Mouse (Mus musculus) gastrocnemius, postnatal 14 days (tissue): ENCODE measurements around the gene Map2k5. TPM values are rescaled to one million over a fixed set of nuclear protein-coding genes. Genes with fewer than 3 reads are reported as not detected.

Experiments used
- DNase-seq: peaks from one replicate; pipeline ENCODE4 v3.0.0; 2021; ENCODE audit warnings: mixed read lengths
- intact Hi-C: fragments of 180-260 bp; cut with DNase I; formaldehyde crosslinking; loops from one replicate; pipeline ENCODE4 v1.15.1; 2025; ENCODE audit warnings: low total_unique reads
- long read RNA-seq, 2 experiments: library from polyadenylated mRNA; stranded (forward); transcript quantifications; one replicate each; pipeline ENCODE4 v2.0.0; 2021
- total RNA-seq, 2 experiments: library from RNA; stranded (reverse); gene quantifications; 2 replicates each; pipeline ENCODE4 v1.2.3; 2021

The Map2k5 gene
- 10 to 100 TPM; 14.4 to 15.0 TPM for total RNA-seq
- long read RNA-seq, experiment 1, transcript Map2k5-201 (22 exons, 2,310 nt): major isoform, 16 of 22 reads
- long read RNA-seq, experiment 1, partial matches to known transcripts: 0 of 22 reads
- long read RNA-seq, experiment 1, other reads (novel, unspliced or antisense): 6 of 22 reads
- long read RNA-seq, experiment 2, transcript Map2k5-201 (22 exons, 2,310 nt): major isoform, 8 of 17 reads
- long read RNA-seq, experiment 2, partial matches to known transcripts: 1 of 17 reads
- long read RNA-seq, experiment 2, other reads (novel, unspliced or antisense): 8 of 17 reads

DNA sequence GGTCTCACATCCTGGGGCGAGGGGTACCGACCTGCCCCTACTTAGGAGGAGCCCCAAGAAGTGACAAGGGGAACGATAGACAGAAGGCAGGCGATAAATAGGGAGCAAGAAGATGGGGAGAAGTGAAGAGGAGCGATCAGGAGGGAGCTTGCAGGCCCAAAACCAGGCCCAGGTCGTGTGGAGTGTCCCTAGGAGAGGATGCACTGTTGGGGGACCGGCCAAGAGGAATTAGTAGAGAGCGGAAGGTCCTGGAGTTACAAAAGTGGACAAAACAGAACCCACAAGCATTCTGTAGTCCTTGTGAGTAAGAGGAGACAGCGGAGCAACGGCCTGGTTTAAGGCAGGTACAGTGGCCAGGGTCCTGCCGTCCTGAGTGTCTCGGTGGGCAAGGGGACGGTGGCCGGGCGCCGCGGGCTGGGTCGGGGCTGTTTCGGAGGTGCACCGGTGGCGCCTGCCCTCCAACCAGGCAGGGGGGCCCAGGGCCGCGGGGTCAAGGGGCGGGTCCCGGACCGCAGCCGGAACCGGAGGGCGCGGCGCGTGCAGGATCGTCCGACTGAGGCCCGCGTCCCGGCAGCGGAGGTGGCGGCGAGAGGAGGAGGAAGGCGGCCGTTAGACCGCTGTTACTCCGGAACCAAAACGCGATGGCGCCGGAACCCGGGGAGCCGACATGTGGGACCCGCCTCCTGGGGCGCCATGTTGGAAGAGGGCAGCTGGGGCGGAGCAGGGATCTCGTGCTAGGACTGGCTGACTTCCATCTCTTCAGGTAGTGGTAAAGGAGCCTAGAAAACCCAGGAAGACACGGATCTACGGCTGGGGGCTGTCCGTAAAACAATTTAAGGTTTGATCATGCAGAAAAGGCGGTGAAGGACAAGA, at the start of gene Map2k5:
TSS of gene Map2k5 (minus strand) at position 633 of the 873 bp plus-strand sequence.
- intact Hi-C loops: no loop called here

DNA sequence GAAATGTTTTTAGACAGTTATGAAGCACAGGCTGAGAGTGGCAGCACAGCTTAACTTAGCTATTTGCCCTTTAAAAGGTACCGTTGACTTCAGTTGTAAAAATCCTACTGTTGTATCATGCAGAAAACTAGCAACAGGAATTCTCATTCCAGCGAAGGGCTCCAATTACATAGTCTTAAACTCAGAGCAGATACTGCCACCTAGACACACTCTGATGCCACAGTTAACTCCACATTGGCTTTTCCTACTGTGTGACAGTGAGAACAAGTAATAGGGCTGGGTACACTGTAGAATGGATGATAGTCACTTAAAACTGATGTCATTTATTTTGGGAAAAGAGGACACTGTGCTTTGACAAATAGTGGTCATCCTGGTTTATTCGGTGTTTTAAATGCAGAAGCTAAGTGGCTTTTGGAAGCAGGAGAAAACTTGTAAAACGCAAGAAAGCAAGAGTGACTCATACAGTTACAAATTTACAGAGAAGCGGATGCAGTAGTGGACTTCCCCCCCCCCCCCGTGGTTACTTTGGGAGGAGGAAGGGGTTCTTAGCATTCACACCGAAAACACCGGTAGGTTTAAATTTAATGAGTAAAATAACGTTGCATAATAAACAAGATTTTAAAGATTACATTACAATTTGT, 43.5 kb upstream of the Map2k5 start:
- intact Hi-C loops: no loop called here
- no peak for DNase-seq

More for the DNA sequence above, at the start of gene Map2k5:
- peak; percentile 90 for DNase-seq

DNA sequence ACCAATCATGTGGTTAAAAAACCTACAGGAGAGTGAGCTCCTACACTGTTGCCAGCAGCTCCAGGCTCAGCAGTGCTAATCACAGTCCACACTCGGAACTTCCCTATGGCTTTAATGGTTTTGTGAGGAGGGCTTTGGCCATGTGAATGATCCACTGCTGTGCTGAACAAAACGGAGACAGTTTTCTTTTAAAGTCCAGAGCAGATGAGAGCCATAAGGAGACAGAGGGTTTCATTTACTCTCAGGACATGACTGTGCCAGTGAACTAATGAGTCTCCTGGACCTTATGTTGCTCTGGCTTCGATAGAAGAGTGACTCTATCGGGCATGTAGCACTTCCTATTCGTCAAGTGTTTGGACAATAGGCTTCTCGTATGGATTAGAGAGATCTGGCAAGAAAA, 42.7 kb upstream of the Map2k5 start:
- no peak for DNase-seq
- intact Hi-C loops: no loop called here

DNA sequence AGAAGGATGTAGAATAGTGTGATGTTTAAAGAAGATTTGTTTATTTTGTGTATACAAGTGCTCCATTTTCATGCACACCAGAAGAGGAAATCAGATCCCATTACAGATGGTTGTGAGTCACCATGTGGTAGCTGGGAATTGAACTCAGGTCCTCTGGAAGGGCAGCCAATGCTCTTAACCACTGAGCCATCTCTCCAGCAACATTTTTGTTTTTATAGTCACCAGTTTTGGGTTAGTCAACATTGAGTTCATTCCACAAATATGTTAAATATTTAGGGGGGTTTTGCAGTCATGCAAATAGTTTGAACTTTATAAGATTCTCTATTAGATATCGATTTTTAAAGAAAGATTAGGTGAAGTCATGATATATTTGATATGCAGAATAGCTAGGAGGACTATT, 22.5 kb upstream of the Map2k5 start:
- no peak for DNase-seq
- intact Hi-C loops: no loop called here

DNA sequence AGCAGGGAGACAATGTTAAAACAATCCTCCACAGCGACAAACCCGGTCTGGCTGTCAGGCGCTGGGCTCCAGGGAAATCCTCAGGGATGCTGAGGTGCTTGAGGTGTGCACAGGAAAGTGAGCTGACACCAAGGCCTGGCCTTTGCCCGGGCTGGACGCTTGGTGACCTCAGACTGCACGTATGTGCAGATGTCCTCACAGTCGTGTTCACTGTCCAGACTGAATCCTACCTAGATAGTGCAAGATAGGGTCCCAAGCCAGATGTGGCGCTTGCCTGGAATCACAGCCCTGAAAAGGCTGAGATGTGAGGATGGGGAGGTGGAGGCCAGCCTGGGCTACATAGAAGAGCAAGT, 21.7 kb upstream of the Map2k5 start:
- no peak for DNase-seq
- intact Hi-C loops: no loop called here

DNA sequence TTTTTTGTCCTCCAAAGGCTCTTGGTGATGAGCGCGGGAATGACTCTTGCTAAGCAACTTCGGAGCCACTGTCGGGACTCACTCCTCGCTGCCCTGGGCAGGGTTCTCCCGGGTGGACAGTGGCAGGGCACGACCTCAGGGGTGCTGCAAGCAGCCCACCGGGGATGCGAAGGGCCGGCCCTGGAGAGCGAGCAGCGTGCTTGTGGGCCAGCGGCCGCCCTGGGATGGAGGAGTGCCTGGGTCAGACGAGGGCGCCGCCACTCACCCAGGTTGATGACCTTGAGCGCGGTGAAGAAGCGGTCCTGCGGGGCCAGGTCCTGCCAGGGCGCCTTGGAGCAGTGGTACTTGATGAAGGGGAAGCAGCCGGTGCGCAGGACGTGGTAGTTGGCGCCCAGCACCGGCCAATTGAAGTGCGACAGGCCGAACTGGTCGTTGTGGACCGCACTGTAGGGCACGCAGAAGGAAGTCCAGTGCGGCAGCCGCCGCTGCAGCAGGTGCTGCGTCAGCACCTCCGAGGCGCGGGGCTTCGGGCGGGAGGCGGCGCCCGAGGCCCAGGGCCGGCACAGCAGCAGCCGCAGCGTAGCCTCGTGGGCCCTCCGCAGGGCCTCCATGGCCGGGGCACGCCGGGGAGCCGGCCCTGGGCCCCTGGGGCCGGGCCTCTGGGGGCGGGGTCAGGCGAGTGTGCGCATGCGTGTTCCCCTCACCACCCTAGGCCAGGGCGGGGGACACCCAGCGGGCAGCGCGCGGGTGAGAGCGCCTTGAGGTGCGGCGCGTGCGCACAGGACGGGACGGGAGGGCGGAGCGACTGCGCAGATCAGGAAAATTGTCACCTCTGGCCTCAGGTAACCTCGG, 21.1 kb upstream of the Map2k5 start, which contains the start of gene 2300009A05Rik:
TSS of gene 2300009A05Rik (minus strand) at position 636 of the 852 bp plus-strand sequence.
- intact Hi-C loops: no loop called here

DNA sequence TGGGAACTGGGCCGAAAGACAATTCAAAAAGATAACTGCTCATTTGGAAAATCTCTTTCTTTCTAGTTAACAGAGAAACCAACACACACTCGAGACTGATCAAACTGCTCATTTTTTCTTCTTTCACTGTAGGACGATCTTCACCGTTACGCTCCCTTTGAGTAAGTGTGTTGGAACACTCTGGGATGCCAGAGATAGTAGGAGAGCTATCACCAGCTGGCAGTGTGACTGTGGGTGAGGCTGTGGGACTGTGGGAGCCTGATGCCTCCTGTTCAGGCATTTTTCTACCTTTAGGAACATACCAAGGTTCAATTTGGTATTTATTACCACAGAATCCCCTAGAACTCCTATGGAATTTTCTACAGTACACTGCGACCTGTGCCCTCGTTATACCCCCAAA, 17.9 kb upstream of the Map2k5 start:
- intact Hi-C loops: no loop called here
- DNase-seq: no peak

More for the DNA sequence above, 21.1 kb upstream of the Map2k5 start, which contains the start of gene 2300009A05Rik:
- DNase-seq: peak; percentile 96

DNA sequence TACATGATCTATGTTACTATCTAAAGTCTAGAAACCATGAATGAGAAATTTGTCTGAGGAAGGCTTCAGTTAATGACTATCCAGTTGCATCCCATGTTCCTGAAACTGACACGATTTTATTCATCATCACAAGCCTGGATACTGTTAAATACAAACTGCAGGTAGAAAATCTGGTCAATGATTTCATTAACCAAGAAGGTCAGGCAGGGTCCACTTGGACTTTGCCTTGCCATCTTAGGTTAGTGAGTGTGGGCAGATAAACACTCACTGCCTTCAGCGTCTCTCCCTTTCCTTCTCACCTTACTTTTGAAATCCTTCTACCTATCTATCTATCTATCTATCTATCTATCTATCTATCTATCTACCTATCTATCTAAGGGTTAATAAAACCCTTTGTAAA, 13.6 kb upstream of the Map2k5 start:
- no peak for DNase-seq
- intact Hi-C loops: no loop called here

DNA sequence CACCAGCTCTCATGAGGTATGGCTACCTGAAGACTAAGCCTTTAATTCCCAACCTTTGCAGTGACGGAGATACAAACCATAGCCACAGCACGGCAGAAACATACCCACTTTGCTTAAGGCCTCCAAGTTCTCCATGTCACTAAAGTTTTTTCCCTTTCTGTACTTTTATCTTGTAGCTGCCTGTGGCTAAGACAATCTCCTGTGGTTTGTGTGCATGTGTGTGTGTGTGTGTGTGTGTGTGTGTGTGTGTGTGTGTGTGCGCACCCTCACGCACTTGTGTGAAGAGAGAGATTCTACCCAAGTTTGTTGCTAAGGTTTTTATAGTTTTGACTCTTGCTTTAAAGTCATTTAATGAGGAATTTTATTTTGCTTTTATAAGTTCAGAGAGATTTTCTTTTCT, 5.1 kb upstream of the Map2k5 start:
- no peak for DNase-seq
- intact Hi-C loops: no loop called here

DNA sequence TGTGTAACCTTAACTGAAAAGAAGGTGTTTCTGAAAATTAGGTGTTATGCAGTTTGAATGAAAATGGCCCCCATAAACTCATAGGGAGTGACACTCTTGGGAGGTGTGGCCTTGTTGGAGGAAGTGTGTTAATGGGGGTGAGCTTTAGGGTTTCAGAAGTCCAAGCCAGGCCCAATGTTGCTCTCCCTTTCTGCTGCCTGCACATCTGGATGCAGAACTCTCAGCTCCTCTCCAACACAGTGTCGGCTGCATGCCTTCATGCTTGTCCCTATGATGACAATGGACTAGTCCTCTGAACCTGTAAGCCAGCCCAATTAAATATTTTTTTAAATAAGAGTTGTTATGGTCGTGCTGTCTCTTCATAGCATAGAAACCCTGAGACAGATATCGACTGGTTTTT, 2.6 kb upstream of the Map2k5 start:
- intact Hi-C loops: no loop called here

DNA sequence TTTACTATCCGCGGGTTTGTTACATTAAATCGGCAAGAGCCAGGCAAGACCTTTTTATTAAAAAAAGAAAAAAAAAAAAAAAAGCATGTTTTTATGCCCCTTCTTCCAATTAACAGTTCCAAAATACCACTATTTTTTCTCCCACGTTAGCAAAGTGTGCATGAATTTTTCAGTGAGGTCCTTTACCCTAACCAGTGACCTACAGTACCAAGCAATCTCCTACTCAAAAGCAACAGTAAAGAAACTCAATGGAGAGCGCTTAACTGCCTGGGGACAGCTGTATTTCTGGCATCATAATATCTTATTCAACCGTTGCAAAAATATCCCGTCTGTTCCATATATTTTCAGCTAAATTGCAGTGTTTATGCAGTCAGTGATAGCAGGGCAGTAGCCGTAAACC, 472 bp upstream of the Map2k5 start:
- no peak for DNase-seq
- intact Hi-C loops: no loop called here

More for the DNA sequence above, 2.6 kb upstream of the Map2k5 start:
- no peak for DNase-seq

DNA sequence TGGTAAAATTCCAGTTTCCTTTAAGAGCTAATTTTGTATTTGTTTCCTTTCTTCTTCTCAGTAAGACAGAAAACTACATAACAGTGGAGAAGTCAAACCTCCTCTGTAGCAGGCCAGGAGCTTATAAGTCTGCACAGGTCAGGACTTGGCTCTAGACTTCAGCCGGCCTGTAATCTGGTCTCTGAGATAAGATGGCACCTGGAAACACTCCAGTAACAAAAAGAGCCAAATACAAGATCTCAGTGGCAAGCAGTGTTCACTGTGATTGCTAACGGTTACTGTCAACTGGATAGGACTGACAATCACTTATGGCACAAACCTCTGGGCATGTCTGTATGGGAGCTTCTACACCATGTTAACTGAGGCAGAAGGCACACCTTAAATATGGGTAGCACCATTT, 4.4 kb downstream of the Map2k5 start:
- intact Hi-C loops: no loop called here

DNA sequence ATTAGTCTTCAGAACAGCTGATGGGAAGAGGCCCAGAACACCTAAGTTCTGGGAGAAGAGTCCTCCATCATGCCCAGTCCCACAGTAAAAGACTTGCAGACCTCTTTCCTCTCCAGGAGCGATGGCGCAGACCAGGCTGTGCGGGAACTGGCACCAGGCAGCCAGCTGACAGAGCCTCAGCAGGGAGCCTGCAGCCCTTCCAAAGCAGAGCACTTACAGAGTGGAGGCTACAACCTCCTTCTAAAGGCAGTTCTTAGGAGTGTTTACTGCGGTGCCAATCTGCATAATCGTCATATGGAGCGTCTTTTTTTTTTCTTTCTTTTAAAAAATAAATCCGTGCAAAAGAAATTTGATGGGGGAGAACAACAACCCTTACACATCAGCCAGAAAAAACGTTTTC, 5.2 kb downstream of the Map2k5 start:
- intact Hi-C loops: no loop called here
- no peak for DNase-seq

More for the DNA sequence above, 4.4 kb downstream of the Map2k5 start:
- no peak for DNase-seq

DNA sequence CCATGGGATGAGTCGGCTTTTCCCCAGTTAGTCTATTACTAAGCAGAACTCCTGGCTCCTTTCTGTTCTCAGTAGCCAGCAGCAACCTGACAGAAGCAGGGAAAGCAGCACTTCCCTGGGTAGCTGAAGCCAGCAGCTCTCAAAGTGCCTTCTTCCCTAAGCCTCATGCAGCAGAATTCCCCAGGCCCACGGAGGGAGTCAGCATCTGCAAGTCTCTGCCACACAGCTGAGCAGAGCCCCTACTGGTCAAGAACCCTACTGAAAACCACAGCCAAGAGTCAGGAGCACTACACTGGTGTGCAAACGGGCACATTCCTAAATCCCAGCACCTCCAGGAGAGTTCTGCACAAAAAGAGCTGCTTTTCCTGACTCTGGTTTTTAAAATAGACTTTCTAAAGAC, 17.3 kb downstream of the Map2k5 start:
- intact Hi-C loops: no loop called here
- no peak for DNase-seq

DNA sequence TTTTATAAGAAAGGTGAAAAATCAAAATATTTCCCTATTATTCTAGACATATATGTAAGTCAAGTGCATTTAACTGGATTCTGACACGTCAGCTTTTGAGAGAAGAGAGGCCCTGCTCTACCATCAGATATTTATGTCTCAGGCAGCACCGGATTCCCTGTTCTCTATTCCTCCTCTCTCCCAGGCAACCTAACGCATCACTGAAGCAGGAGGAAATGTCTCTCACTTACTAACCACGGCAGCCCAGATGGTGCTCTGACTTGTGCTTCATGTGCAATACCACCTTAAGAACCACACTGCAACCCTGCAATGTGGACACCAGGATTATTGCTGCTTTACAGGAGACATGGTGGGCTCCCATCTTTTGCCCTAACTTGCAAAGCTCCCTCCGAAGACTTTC, 18.7 kb downstream of the Map2k5 start:
- intact Hi-C loops: no loop called here
- no peak for DNase-seq

DNA sequence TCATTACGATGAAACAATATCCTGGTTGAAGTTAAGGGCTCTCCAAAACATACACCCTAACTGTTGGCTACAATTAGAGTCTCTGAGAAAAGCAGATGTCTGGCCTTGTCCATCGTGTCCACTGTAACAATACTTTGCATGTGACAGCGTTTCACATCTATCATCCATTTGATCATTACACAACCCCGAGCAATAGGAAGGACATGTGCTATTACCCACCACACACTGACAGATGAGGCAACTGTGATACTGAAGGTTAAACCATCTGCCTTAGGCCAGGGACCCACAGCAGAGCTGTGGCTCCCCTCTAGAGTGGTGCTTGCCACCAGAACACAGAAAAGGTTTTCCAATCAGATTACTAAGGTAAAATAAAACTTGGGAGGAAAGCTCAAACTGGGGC, 21.0 kb downstream of the Map2k5 start:
- no peak for DNase-seq

DNA sequence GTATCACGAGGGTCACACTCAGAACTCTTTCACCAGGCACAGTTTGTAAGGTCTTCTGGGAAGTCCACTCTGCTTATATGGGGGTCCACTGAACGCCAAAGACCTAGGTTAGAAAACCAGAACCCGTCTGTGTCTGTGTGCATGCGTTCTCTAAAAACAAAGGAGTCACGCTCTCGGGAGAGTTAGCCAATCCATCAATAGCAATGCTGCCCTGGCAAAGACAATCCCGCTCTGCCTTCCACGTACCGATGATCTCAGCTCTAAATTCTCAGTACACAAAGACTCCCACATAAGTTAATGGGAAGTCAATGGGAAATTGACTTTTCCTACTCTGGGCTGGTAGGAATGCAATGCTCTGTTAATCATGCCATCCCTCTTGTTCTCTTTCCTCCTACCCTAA, 21.4 kb downstream of the Map2k5 start:
- intact Hi-C loops: no loop called here
- DNase-seq: no peak

More for the DNA sequence above, 21.0 kb downstream of the Map2k5 start:
- intact Hi-C loops: no loop called here

DNA sequence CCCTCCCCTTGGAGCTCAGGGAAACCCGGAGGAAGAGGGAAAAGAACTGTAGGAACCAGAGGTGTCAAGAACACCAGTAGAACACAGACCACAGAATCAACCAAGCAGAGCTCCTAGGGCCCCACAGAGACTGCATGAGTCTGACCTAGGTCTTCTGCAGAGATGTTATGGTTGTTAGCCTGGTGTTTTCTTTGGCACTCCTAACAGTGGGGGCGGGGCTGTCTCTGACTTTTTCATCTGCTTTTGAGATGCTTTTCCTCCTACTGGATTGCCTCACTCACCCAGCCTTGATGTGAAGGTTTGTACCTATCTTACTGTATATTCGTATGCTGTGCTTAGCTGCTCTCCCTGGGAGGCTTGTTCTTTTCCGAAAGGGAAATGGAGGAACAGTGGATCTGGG, 23.5 kb downstream of the Map2k5 start:
- intact Hi-C loops: no loop called here
- no peak for DNase-seq

DNA sequence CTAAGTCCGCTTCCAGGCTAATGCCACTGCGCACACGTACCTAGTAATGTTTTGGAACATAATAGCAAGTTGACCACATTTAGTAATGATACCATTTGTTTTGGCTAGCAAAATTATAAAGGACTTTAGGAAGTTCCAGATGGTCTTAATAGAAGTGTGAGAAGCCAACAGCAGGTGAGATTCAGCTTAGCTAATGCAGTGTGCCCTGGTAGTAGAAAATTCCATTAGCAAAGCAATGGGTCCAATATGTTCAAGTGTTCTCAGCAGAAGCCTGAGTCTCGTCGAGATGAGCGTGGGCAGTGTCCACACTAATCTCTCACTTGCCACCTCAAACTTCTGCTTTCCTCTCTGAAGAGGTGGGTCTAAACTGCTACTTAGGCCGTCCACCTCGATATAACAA, 27.7 kb downstream of the Map2k5 start:
- no peak for DNase-seq
- intact Hi-C loops: no loop called here

DNA sequence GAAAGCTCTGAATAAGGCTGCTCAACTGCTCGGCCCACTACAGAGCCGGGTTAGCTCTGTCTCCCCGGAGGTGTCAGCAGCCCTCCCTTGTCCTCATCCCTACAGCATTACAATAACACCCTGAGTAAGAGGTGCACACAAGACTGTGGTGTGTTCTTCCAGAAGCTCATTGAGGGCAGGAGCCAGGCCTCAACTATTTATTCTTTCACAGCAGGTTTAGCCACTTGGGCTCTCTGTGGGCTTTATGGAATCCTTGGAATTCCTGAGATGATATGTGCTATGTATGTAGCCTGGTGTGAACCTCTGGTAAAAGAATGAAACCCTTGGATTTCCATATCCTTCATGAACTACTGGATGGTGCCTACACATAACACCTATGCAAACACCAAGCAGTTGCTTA, 28.5 kb downstream of the Map2k5 start:
- DNase-seq: no peak
- intact Hi-C loops: no loop called here
